Mouse (Mus musculus): ENCODE results near the gene Slc27a3. TPM values are rescaled to one million over a fixed set of nuclear protein-coding genes. Genes with fewer than 3 reads are reported as not detected.

Slc27a3 gene
- polyA plus RNA-seq, 1 experiment, result 3.7 TPM

GRCm38 (mm10) chr3:90384851-90385375 lies 4.8 kb downstream of the Slc27a3 start:
- no peaks in the 10 kb centered on the region for H3K27me3 ChIP-seq (ENCODE audit: control insufficient read depth, insufficient read depth, low read length)
- no peak overlapping the region for H3K4me3 ChIP-seq (ENCODE audit: low read depth, low read length)
- no peak overlapping the region for H3K27ac ChIP-seq (ENCODE audit: insufficient read depth, low read depth, low read length)
- WGBS, result 61% methylated on average over 7 of the region's 7 CpGs
- no peaks in the 10 kb centered on the region for H3K36me3 ChIP-seq (ENCODE audit: control insufficient read depth, insufficient read depth, low read length)
- TF ChIP-seq POLR2A (IDR thresholded peaks at IDR 0.05; ENCODE audit: low read depth, low read length), result no peak
- TF ChIP-seq CTCF (IDR thresholded peaks at IDR 0.05; ENCODE audit: extremely low read depth, insufficient read length, insufficient replicate concordance, low read depth, low read length), result no peak
- H3K4me1 ChIP-seq (ENCODE audit: control insufficient read depth, insufficient read depth, insufficient read length, low read length), result peaks cover 9% of the 10 kb centered on the region

- Histone ChIP-seq H3K4me3 (ENCODE audit: low read depth, low read length) (no peak overlapping the region), H3K27me3 (ENCODE audit: control insufficient read depth, insufficient read depth, low read length) (no peaks in the 10 kb centered on the region), H3K36me3 (ENCODE audit: control insufficient read depth, insufficient read depth, low read length) (no peaks in the 10 kb centered on the region), H3K4me1 (ENCODE audit: control insufficient read depth, insufficient read depth, insufficient read length, low read length) (no peaks in the 10 kb centered on the region; the same call in 1 of the 2 replicates), H3K27ac (ENCODE audit: insufficient read depth, low read depth, low read length) (no peak overlapping the region)
- 73% methylated on average over 4 of the region's 4 CpGs for WGBS
- TF ChIP-seq POLR2A (IDR thresholded peaks at IDR 0.05; ENCODE audit: low read depth, low read length), result no peak
- no peak for TF ChIP-seq CTCF (IDR thresholded peaks at IDR 0.05; ENCODE audit: extremely low read depth, insufficient read length, insufficient replicate concordance, low read depth, low read length)
These were observed 6.0 kb downstream of the Slc27a3 start for GRCm38 (mm10) chr3:90383690-90384089.

GRCm38 (mm10) chr3:90381727-90382126 lies 8.0 kb downstream of the Slc27a3 start:
- Histone ChIP-seq H3K27ac (ENCODE audit: insufficient read depth, low read depth, low read length) (no peak overlapping the region), H3K4me1 (ENCODE audit: control insufficient read depth, insufficient read depth, insufficient read length, low read length) (no peaks in the 10 kb centered on the region), H3K36me3 (ENCODE audit: control insufficient read depth, insufficient read depth, low read length) (no peaks in the 10 kb centered on the region), H3K27me3 (ENCODE audit: control insufficient read depth, insufficient read depth, low read length) (no peaks in the 10 kb centered on the region), H3K4me3 (ENCODE audit: low read depth, low read length) (no peak overlapping the region)
- 65% methylated on average over 11 of the region's 11 CpGs for WGBS
- TF ChIP-seq POLR2A (IDR thresholded peaks at IDR 0.05; ENCODE audit: low read depth, low read length) (no peak), CTCF (IDR thresholded peaks at IDR 0.05; ENCODE audit: extremely low read depth, insufficient read length, insufficient replicate concordance, low read depth, low read length) (no peak)

DNA sequence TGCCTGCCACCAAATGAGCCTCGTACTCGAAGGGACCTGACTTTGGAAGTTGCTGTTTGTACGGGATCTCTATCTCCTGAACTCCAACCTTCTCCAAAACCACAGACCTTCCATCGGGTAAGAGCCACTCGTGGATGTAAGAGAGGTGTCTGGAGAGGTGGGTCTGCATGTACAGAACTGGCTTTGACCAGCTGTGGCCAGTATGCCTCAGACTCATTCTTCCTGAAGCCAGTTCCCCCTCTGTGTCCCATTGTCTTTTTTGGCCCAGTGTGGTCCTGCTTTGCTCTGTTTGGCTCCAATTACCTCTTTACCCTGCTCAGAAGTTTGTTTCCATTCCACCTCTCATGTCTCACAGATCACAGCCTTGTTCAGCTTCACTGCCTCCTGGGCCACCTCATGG lies 11.2 kb downstream of the Slc27a3 start:
- no peak overlapping the region for H3K4me3 ChIP-seq (ENCODE audit: low read depth, low read length)
- WGBS, result 84% methylated on average over 5 of the region's 5 CpGs
- no peaks in the 10 kb centered on the region for H3K27me3 ChIP-seq (ENCODE audit: control insufficient read depth, insufficient read depth, low read length)
- peaks cover 6% of the 10 kb centered on the region for H3K4me1 ChIP-seq (ENCODE audit: control insufficient read depth, insufficient read depth, insufficient read length, low read length)
- no peaks in the 10 kb centered on the region for H3K36me3 ChIP-seq (ENCODE audit: control insufficient read depth, insufficient read depth, low read length)
- H3K27ac ChIP-seq (ENCODE audit: insufficient read depth, low read depth, low read length), result no peak overlapping the region
- no peak for TF ChIP-seq CTCF (IDR thresholded peaks at IDR 0.05; ENCODE audit: extremely low read depth, insufficient read length, insufficient replicate concordance, low read depth, low read length)

- H3K4me1 ChIP-seq (ENCODE audit: control insufficient read depth, insufficient read depth, insufficient read length, low read length), result peaks cover 6% of the 10 kb centered on the region
- TF ChIP-seq CTCF (IDR thresholded peaks at IDR 0.05; ENCODE audit: extremely low read depth, insufficient read length, insufficient replicate concordance, low read depth, low read length) (no peak), POLR2A (IDR thresholded peaks at IDR 0.05; ENCODE audit: low read depth, low read length) (no peak)
These were observed 13.5 kb downstream of the Slc27a3 start for GRCm38 (mm10) chr3:90376247-90376585.

GRCm38 (mm10) chr3:90375562-90376246 lies 14.0 kb downstream of the Slc27a3 start:
- no peak overlapping the region for H3K27ac ChIP-seq (ENCODE audit: insufficient read depth, low read depth, low read length)
- TF ChIP-seq POLR2A (IDR thresholded peaks at IDR 0.05; ENCODE audit: low read depth, low read length) (no peak), CTCF (IDR thresholded peaks at IDR 0.05; ENCODE audit: extremely low read depth, insufficient read length, insufficient replicate concordance, low read depth, low read length) (no peak)
- WGBS, result 76% methylated on average over 3 of the region's 3 CpGs
- H3K27me3 ChIP-seq (ENCODE audit: control insufficient read depth, insufficient read depth, low read length), result no peaks in the 10 kb centered on the region
- H3K4me1 ChIP-seq (ENCODE audit: control insufficient read depth, insufficient read depth, insufficient read length, low read length), result peaks cover 6% of the 10 kb centered on the region
- H3K36me3 ChIP-seq (ENCODE audit: control insufficient read depth, insufficient read depth, low read length), result no peaks in the 10 kb centered on the region
- H3K4me3 ChIP-seq (ENCODE audit: low read depth, low read length), result no peak overlapping the region

More at GRCm38 (mm10) chr3:90376247-90376585, 13.5 kb downstream of the Slc27a3 start:
- 92% methylated on average over 1 of the region's 1 CpGs for WGBS
- no peaks in the 10 kb centered on the region for H3K27me3 ChIP-seq (ENCODE audit: control insufficient read depth, insufficient read depth, low read length)
- no peaks in the 10 kb centered on the region for H3K36me3 ChIP-seq (ENCODE audit: control insufficient read depth, insufficient read depth, low read length)
- H3K4me3 ChIP-seq (ENCODE audit: low read depth, low read length), result no peak overlapping the region
- H3K27ac ChIP-seq (ENCODE audit: insufficient read depth, low read depth, low read length), result no peak overlapping the region

- Histone ChIP-seq H3K4me1 (ENCODE audit: control insufficient read depth, insufficient read depth, insufficient read length, low read length) (peaks cover 6% of the 10 kb centered on the region), H3K27ac (ENCODE audit: insufficient read depth, low read depth, low read length) (no peak overlapping the region), H3K4me3 (ENCODE audit: low read depth, low read length) (no peak overlapping the region), H3K36me3 (ENCODE audit: control insufficient read depth, insufficient read depth, low read length) (no peaks in the 10 kb centered on the region), H3K27me3 (ENCODE audit: control insufficient read depth, insufficient read depth, low read length) (no peaks in the 10 kb centered on the region)
- TF ChIP-seq POLR2A (IDR thresholded peaks at IDR 0.05; ENCODE audit: low read depth, low read length) (no peak), CTCF (IDR thresholded peaks at IDR 0.05; ENCODE audit: extremely low read depth, insufficient read length, insufficient replicate concordance, low read depth, low read length) (no peak)
- 53% methylated on average over 4 of the region's 4 CpGs for WGBS
These were observed 15.4 kb downstream of the Slc27a3 start for GRCm38 (mm10) chr3:90374368-90374767.
